Mouse (Mus musculus): Measurements from ENCODE around the gene Cox11. TPM values are rescaled to one million over a fixed set of nuclear protein-coding genes. Genes with fewer than 3 reads are reported as not detected.

The Cox11 gene
- polyA plus RNA-seq, 1 experiment from 2014 or later, result 27.2 TPM

DNA sequence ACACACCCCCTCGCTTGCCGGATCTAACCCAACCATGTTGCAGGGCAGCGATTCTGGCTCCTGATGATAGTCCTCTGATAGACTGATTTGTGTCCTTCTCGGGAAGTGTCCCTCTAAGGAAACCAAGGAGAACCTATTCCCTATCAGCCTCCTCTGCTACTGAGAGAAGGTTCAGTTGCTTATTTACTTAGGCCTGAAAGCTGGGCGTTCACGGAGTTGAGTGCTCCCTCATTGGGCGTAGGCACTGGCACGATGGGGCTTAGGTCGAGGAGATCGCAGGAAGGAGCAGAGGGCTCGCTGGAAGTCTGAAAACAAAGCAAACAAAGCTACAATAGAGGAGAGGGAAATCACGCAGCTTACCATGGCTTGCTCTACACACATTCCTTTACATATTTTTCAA lies 19.6 kb downstream of the Cox11 start:
- Histone ChIP-seq H3K4me2 (ENCODE audit: low read depth, low read length) (no peak overlapping the region), H3K36me3 (ENCODE audit: control insufficient read depth, insufficient read depth, low read length) (peaks cover 9% of the 10 kb centered on the region), H3K9me3 (ENCODE audit: control insufficient read depth, low read length) (no peaks in the 10 kb centered on the region), H3K4me3 (ENCODE audit: low read length) (no peak overlapping the region), H3K27ac (ENCODE audit: low read length) (no peak overlapping the region), H3K27me3 (ENCODE audit: control insufficient read depth, insufficient read depth, low read depth, low read length) (no peaks in the 10 kb centered on the region), H3K4me1 (replicated peaks; ENCODE audit: control insufficient read depth, insufficient read depth, low read length) (no peaks in the 10 kb centered on the region), H3K9ac (ENCODE audit: low read length) (no peak overlapping the region)
- no peak for ATAC-seq (ENCODE audit: low read depth)
- 54% methylated on average over 12 of the region's 12 CpGs for WGBS

DNA sequence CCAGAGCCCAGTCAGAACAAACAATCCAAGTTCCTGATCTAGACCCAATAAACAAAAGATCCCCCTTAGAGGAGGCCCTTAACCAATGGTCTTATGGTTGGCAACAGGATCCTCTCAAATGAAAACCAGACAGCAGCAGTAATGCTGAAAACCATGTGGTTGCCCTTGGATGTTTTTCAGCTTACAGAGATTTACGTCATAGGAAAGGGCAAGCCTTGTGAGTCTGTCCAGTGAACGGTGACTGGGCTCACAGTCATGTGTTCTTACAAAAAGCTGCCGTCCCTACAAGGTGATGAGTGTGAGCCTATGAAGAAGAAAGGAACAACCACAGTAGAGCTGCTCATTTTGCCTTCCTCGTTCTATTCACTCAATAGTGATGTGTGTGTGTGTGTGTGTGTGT lies 22.7 kb downstream of the Cox11 start:
- ATAC-seq (ENCODE audit: low read depth), result no peak
- WGBS, result 93% methylated on average over 4 of the region's 4 CpGs
- H3K36me3 ChIP-seq (ENCODE audit: control insufficient read depth, insufficient read depth, low read length), result peaks cover 7% of the 10 kb centered on the region

DNA sequence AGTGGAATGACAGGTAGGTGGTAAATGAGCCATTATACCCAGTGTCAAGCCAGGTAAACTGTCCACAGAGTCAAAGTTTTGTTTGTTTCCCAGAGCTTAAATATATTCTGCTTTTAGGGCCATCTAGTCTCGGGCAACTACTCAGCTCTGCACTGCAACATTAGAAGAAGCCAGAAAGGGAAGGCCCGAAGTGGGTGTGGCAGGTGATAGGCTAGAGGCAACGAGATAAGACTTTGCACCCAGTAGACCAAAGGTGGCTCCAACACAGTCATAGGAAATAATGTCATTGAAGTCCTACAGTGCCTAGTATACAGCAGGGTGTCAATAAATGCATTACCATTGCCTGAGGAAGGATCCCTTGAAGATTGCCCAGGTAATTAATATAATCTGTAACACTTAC lies 25.1 kb downstream of the Cox11 start:
- Histone ChIP-seq H3K4me3 (ENCODE audit: low read length) (no peak overlapping the region), H3K9me3 (ENCODE audit: control insufficient read depth, low read length) (no peaks in the 10 kb centered on the region), H3K36me3 (ENCODE audit: control insufficient read depth, insufficient read depth, low read length) (no peaks in the 10 kb centered on the region; the same call in 1 of the 2 replicates), H3K4me1 (replicated peaks; ENCODE audit: control insufficient read depth, insufficient read depth, low read length) (peaks cover 31% of the 10 kb centered on the region), H3K9ac (ENCODE audit: low read length) (no peak overlapping the region), H3K27ac (ENCODE audit: low read length) (no peak overlapping the region), H3K27me3 (ENCODE audit: control insufficient read depth, insufficient read depth, low read depth, low read length) (no peaks in the 10 kb centered on the region), H3K4me2 (ENCODE audit: low read depth, low read length) (no peak overlapping the region)
- no peak for ATAC-seq (ENCODE audit: low read depth)
- WGBS, result 70% methylated on average over 3 of the region's 3 CpGs

More for the DNA sequence above, 22.7 kb downstream of the Cox11 start:
- Histone ChIP-seq H3K9me3 (ENCODE audit: control insufficient read depth, low read length) (no peaks in the 10 kb centered on the region), H3K4me1 (replicated peaks; ENCODE audit: control insufficient read depth, insufficient read depth, low read length) (peaks cover 22% of the 10 kb centered on the region), H3K4me2 (ENCODE audit: low read depth, low read length) (no peak overlapping the region), H3K4me3 (ENCODE audit: low read length) (no peak overlapping the region), H3K27me3 (ENCODE audit: control insufficient read depth, insufficient read depth, low read depth, low read length) (no peaks in the 10 kb centered on the region), H3K9ac (ENCODE audit: low read length) (no peak overlapping the region), H3K27ac (ENCODE audit: low read length) (no peak overlapping the region)

DNA sequence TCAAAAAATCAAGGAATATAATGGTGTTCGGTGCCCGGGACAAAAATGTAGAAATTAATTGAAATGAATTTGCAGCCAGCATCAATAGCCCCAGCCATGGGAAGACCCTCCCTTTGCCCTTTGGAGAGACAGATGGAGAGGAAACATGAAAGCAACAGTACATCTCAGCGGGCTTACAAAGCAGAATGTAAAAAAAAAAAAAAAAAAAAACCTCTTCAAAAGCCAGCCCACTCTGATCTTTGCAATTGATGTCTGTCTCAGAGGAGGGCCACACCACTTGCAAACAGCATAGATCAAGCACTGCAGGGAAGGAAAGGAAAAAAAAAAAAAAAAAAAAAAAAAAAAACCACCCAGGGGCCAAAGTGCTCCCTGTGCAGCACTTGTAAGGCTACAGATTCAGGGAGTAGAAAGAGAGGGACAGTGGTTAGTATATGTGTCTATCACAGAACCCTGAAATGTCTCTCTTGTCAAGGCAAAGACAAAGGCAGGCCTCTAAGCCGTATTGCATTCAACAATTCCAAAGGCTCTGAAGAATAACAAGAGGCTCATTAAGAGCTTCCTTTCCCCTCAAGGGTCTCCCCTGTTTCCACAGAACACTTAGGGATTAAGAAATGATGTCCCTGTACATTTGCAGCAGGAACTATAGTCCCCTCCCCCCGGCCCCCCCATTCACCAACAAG lies 25.8 kb downstream of the Cox11 start:
- Histone ChIP-seq H3K4me2 (ENCODE audit: low read depth, low read length) (no peak overlapping the region), H3K9me3 (ENCODE audit: control insufficient read depth, low read length) (no peaks in the 10 kb centered on the region), H3K4me1 (replicated peaks; ENCODE audit: control insufficient read depth, insufficient read depth, low read length) (peaks cover 31% of the 10 kb centered on the region), H3K9ac (ENCODE audit: low read length) (no peak overlapping the region), H3K27me3 (ENCODE audit: control insufficient read depth, insufficient read depth, low read depth, low read length) (no peaks in the 10 kb centered on the region), H3K4me3 (ENCODE audit: low read length) (no peak overlapping the region), H3K27ac (ENCODE audit: low read length) (peak overlapping the region; percentile 91), H3K36me3 (ENCODE audit: control insufficient read depth, insufficient read depth, low read length) (no peaks in the 10 kb centered on the region; the same call in 1 of the 2 replicates)
- no peak for ATAC-seq (ENCODE audit: low read depth)
- WGBS, result 44% methylated on average over 5 of the region's 5 CpGs

- Histone ChIP-seq H3K4me1 (replicated peaks; ENCODE audit: control insufficient read depth, insufficient read depth, low read length) (peaks cover 31% of the 10 kb centered on the region), H3K4me2 (ENCODE audit: low read depth, low read length) (peak overlapping the region; percentile 29), H3K27ac (ENCODE audit: low read length) (peak overlapping the region; percentile 91), H3K9me3 (ENCODE audit: control insufficient read depth, low read length) (no peaks in the 10 kb centered on the region), H3K9ac (ENCODE audit: low read length) (0 out of 2 replicates have a peak overlapping the region, but pooled peaks have one; percentile 23), H3K27me3 (ENCODE audit: control insufficient read depth, insufficient read depth, low read depth, low read length) (no peaks in the 10 kb centered on the region), H3K36me3 (ENCODE audit: control insufficient read depth, insufficient read depth, low read length) (peaks cover under 1% of the 10 kb centered on the region; the same call in 1 of the 2 replicates), H3K4me3 (ENCODE audit: low read length) (no peak overlapping the region)
- 2% methylated on average over 8 of the region's 8 CpGs for WGBS
- ATAC-seq (ENCODE audit: low read depth), result peak; percentile 49
Observed at GRCm38 (mm10) chr11:90664345-90664986, 26.5 kb downstream of the Cox11 start.

DNA sequence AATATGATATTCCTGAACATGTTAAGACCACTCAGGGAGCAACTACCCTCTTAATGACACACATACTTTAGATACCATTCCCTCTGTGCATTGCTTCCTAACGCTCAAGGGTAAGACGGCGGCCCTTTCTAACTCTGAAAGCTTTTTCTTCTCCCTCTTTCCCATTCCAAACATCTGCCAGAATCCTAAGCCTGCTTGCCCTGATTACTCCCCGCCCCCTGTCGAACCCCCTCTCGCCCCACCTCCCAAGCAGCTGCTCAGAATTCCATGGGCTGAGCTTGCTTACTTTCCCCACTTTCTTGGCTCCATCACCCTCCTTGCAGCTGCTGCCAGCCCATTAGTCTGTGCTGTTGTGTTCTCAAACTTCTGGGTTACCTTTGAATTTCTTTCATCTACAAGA lies 27.2 kb downstream of the Cox11 start:
- H3K27ac ChIP-seq (ENCODE audit: low read length), result peak overlapping the region; percentile 91
- no peak overlapping the region for H3K4me3 ChIP-seq (ENCODE audit: low read length)
- peaks cover 31% of the 10 kb centered on the region for H3K4me1 ChIP-seq (replicated peaks; ENCODE audit: control insufficient read depth, insufficient read depth, low read length)
- H3K9me3 ChIP-seq (ENCODE audit: control insufficient read depth, low read length), result no peaks in the 10 kb centered on the region
- H3K4me2 ChIP-seq (ENCODE audit: low read depth, low read length), result peak overlapping the region; percentile 29
- WGBS, result 14% methylated on average over 6 of the region's 6 CpGs
- peak; percentile 94 for ATAC-seq (ENCODE audit: low read depth)
- 0 out of 2 replicates have a peak overlapping the region, but pooled peaks have one; percentile 23 for H3K9ac ChIP-seq (ENCODE audit: low read length)
- H3K27me3 ChIP-seq (ENCODE audit: control insufficient read depth, insufficient read depth, low read depth, low read length), result no peaks in the 10 kb centered on the region
- H3K36me3 ChIP-seq (ENCODE audit: control insufficient read depth, insufficient read depth, low read length), result peaks cover 4% of the 10 kb centered on the region

DNA sequence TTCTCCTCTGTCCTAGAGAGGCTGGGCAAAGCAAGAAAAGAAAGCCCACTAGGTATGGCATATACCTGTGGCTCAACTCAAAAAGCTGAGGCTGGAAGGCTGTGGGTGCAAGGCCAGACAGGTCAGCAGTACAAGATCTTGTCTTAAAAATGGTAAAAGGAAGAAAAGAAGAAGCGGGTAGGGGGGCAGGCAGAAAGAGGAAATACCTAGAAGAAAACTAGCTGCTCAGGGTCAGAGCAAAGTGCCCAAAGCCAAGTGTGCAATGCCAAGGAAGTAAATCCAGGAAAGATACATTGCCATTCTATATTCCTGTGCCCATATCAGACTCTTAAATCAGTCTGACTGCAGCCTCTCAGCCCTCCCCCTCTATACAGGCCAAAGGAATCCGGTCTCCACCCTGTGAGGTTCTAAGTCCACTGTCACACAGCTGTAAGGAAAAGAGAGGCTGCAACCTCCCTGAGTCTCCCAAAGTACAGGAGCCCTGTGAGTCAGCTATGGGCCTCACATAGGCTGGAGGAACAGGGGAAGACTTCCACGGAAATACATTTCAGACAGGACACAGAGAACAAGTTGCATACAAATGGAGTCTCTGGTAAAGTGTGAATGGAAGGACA lies 28.3 kb downstream of the Cox11 start:
- no peak for ATAC-seq (ENCODE audit: low read depth)
- Histone ChIP-seq H3K4me3 (ENCODE audit: low read length) (no peak overlapping the region), H3K27ac (ENCODE audit: low read length) (peak overlapping the region; percentile 91), H3K27me3 (ENCODE audit: control insufficient read depth, insufficient read depth, low read depth, low read length) (no peaks in the 10 kb centered on the region), H3K4me2 (ENCODE audit: low read depth, low read length) (no peak overlapping the region), H3K9ac (ENCODE audit: low read length) (no peak overlapping the region), H3K36me3 (ENCODE audit: control insufficient read depth, insufficient read depth, low read length) (peaks cover 4% of the 10 kb centered on the region), H3K9me3 (ENCODE audit: control insufficient read depth, low read length) (no peaks in the 10 kb centered on the region), H3K4me1 (replicated peaks; ENCODE audit: control insufficient read depth, insufficient read depth, low read length) (peaks cover 31% of the 10 kb centered on the region)
- 50% methylated on average over 3 of the region's 3 CpGs for WGBS

DNA sequence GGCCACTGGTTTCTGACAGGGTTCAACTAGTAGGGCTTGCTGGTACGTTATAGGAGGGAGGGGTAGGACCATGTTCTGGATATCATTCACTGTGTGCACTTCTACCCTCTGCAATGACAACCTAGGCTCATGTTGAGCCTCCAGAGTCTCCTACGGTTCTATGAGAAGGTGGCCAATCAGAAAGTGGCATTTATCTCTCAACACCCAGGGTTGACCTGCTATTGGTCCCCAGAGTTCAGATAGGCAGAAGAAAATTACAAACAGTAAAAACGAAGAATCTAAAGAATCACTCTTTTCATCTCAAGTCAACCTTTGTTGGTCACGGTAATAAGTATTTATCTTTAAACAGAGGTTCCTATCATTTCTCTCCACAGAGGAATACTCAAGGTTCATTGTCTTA lies 28.9 kb downstream of the Cox11 start:
- Histone ChIP-seq H3K9me3 (ENCODE audit: control insufficient read depth, low read length) (no peaks in the 10 kb centered on the region), H3K27me3 (ENCODE audit: control insufficient read depth, insufficient read depth, low read depth, low read length) (no peaks in the 10 kb centered on the region), H3K4me3 (ENCODE audit: low read length) (no peak overlapping the region), H3K27ac (ENCODE audit: low read length) (peak overlapping the region; percentile 21; the same call in 1 of the 2 replicates), H3K4me1 (replicated peaks; ENCODE audit: control insufficient read depth, insufficient read depth, low read length) (peaks cover 31% of the 10 kb centered on the region), H3K4me2 (ENCODE audit: low read depth, low read length) (no peak overlapping the region), H3K9ac (ENCODE audit: low read length) (no peak overlapping the region), H3K36me3 (ENCODE audit: control insufficient read depth, insufficient read depth, low read length) (peaks cover 4% of the 10 kb centered on the region)
- 67% methylated on average over 4 of the region's 4 CpGs for WGBS
- ATAC-seq (ENCODE audit: low read depth), result no peak

DNA sequence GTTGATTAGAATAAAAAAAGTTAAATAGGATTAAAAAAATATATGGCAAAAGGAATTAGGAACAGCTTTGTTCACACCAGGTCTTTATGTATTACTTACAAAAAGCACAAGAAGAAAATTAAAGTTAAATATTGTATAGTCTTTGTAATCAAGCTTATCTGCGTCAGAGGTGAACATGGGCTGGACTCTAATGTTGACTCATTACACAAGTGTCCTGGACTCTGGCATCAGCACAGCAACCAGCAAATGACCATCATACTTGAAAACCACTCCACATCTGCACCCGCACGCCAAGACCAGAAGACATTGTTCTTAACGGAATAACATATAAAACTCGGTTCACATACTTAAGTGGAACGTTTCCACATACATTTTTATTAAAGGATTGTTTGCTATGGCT lies 29.4 kb downstream of the Cox11 start:
- Histone ChIP-seq H3K27ac (ENCODE audit: low read length) (no peak overlapping the region), H3K4me2 (ENCODE audit: low read depth, low read length) (no peak overlapping the region), H3K9me3 (ENCODE audit: control insufficient read depth, low read length) (no peaks in the 10 kb centered on the region), H3K27me3 (ENCODE audit: control insufficient read depth, insufficient read depth, low read depth, low read length) (no peaks in the 10 kb centered on the region), H3K36me3 (ENCODE audit: control insufficient read depth, insufficient read depth, low read length) (peaks cover 4% of the 10 kb centered on the region), H3K4me1 (replicated peaks; ENCODE audit: control insufficient read depth, insufficient read depth, low read length) (peaks cover 31% of the 10 kb centered on the region), H3K9ac (ENCODE audit: low read length) (no peak overlapping the region), H3K4me3 (ENCODE audit: low read length) (no peak overlapping the region)
- no peak for ATAC-seq (ENCODE audit: low read depth)
- 54% methylated on average over 6 of the region's 6 CpGs for WGBS
